Mouse (Mus musculus): ENCODE results near the gene Akap1.

Gene Akap1

DNA sequence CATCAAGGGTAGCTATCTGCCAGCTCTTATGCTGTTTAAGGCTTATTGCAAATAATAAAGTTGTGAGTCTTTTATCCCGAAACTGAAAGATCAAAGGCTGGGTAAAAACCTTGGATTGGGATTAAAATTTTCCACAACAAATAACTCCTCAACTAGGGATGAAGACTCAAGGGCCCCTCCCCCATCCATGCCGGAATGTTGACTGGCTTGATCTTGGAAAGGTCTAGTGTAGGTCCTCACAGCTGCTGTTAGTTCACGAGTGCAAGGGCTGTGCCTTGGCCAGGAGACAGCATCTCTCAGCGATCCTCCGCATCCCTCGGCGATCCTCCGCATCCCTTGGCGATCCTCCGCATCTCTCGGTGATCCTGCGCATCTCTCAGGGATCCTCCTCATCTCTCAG, 13.6 kb upstream of the Akap1 start:
- no peak for DNase-seq (ENCODE audit: low spot score)

DNA sequence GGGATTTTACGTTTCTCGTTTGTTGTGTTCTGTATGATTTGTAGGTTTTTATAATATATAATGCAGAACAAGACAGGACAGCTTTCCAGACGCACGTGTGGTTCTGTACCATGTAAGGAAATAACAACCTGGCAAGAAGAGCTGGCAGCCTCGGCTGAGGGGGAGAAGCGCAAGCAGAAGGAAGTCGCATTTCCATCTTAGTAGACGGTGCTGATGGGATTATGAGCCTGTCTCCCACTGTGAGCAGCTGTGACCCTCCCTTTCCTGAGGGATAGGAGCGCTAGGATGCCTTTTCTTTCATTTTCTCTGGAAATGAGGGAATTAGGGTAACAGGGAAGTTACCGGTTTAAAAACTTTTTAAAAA, 9.3 kb upstream of the Akap1 start:
- DNase-seq (ENCODE audit: low spot score): no peak

DNA sequence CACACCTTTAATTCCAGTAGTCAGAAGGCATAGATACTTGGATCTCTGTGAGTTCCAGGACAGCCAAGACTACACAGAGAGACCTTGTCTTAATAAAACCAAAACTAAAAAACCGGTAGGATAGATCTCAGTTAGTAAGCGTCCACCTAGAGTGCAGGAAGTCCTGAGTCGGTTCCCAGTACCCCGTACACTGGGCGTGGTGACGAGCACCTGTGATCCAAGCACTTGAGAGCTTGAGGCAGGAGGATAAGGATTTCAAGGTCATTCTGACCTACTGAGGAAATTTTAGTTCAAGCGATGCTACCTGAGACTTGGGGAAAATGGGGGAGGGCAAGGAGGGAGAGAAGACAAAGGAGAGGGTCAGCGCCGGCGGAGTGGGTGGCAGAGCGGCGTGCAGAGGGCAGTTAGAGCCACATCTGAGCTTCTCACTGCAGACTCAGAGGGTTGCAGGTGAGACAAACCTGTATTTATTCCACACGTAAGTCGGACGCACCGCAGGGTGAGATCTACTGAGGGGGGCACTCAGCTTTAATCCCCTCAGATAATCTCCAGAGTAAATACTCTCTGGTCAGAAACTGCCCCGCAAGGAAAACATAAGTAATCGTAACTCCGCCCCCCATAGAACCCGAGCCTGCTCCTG, 8.8 kb upstream of the Akap1 start:
- DNase-seq (ENCODE audit: low spot score): no peak

DNA sequence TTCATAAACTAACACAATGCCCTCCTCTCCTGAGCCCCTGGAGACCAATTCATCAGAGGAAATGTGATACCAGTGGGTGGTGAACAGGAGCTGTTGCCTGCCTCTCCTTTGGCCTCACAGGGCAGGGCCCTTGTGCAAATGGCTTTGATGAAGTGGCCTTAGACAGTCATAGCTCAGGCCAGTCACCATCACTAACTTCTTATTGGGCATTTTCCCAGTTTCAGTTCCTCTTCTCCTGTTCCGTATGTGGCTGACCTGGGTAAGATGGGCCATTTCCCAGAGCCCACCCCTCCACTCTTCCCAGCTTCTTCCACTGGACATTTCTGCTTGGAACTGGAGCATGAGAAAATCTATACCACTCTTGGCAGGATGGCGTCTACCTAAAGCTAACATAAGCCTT, 5.1 kb upstream of the Akap1 start:
- no peak for DNase-seq (ENCODE audit: low spot score)

DNA sequence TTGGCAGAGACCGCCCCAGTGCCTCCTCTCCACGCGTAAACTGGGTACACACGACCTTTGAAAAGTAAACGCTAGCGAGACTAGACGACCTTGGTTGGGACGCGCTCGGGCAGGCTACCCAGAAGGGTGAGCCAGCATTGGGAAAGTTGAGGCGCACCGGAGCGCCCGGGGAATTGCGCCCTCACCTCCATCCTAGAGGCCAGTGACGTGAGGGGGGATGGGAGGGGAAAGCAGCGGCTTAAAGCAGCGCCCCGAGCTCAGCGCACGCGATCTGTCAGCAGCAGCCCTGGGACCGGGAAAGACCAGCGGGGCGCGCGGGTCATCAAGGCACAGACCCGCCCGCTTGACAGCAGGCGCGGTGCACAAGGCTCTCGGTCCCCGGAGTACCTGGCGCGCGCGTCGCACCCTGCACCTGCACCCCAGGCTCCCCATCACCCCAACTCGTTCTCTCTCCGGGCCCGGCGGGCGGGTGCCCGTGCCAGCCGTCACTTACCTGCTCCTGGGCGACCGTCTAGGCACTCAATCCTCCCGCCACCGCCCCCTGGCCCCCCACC, 405 bp downstream of the Akap1 start:
- DNase-seq (ENCODE audit: low spot score): no peak

DNA sequence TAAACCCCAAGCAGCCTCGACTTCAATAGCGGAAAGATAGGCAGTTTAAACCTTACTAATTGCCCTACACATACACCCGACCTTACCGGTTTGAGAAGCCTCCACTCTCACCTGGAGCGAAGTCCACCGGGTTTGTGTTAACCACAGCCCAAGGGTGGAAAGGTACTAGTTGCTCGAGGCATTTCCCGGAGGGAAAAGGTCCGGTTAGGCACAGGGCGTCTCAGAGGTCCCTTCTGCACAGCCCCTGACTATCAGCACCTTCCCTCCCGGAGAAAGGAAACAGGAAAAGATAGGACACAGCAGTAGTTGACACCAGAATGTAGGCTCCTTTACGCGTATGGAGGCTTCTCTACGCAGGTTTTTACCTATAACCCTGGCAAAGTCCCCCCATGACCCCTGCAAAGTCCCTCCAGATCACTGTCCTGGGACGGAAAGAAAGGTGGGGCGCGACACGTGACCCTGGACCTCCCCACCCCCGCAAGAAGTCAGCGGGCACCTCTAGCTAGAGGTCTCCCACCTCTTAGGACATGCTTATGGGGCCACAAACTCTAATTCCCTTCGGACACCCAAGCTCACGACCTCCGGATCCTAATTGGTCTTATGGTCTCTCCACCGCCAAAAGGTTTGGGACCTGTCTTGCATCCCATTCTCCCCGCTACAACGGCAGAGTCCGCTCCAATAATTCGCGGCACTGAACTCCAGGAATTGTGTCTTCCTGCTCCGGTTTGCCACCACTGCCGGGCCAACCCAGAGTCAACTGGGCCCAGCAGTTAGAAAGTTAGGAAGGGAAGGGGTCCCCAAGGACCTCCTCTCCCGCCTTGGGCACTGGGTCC, 1.1 kb downstream of the Akap1 start:
- no peak for DNase-seq (ENCODE audit: low spot score)

DNA sequence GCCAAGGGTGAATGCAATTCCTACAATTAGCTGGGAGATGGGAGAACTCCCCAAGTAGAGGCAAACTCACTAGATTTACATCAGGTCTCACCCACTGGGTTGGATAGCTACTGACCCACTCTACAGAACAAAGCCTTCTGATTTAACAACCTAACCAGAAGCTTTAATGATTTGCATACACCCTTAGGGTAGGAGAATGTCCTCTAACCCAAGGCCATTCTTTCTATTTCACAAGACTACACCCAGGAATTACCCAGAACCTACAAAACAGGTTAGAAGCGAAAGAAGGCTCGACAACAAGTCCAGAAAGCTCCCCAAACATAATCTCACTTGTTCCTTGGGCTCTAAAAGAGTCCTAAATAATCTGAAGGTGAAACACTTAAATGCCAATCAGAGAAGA, 2.0 kb downstream of the Akap1 start:
- no peak for DNase-seq (ENCODE audit: low spot score)

DNA sequence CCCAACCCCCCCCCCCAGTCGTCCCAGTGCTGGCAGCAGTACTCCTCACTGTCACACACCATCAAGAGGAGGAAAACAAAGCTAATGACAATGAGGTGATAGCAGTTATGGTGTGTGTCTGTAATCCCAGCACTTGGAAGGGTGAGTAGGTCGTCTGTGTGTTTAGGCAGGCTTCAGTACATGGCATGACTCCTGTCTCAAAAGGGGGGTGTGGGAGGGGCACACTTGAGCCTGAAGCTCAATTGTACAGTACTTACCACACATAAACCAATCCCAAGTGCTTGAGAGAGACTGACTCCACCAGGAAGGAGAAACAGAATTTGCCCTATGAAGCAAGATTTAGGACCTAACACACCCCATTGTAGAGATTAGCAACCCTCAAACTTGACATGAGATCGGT, 3.3 kb downstream of the Akap1 start:
- DNase-seq (ENCODE audit: low spot score): no peak

DNA sequence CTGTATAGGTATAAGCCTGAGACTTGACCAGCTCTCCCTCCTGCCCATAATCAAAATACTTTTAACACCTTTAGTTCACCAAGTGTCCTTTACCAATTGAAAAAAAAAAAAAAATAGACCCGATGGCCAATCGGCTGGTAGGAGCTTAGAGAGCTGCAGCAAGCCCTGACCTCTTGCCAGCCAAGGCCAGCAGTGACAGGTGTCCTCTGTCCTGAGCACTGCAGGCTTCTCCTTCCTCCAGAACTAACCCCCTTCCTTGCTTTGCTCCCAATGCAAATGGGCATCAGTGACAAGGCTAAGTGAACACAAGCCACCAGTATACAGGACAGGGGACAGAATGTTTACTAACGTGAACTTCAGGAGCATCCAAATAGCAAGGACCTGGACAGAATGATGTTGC, 3.7 kb downstream of the Akap1 start:
- DNase-seq (ENCODE audit: low spot score): no peak

DNA sequence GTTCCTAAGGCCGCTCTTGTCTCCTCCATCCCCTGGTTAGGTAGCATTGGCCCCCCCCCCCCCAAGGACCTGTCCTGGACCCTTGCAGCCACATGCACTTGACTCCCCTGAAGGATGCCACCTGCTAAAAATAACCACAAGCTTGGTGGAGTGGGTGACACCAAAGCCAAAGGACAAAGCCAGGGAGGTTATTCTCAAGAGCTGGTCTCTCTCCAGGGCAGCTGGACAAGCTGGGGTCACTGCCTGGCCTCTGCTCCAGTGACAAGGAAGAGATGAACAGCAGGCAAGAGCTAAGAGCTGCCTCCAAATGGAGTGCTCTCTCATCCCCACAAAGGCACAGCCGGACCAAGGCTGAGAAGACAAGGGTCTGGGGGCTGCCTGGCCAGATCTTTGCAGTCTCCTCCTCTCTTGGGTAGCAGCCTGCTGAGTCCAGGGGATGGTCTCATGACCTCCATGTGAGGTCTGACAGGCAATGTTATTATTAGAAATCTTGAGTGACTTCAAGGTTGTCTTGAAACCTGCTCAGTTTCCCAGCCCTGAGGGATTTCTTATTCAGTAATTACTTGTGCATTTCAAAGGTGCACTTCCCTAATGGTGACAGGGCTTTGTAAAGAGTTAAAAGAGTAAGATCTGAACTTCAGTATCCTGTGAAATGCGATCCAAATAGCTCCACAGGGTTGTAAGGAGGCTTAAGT, 6.9 kb downstream of the Akap1 start:
- no peak for DNase-seq (ENCODE audit: low spot score)

DNA sequence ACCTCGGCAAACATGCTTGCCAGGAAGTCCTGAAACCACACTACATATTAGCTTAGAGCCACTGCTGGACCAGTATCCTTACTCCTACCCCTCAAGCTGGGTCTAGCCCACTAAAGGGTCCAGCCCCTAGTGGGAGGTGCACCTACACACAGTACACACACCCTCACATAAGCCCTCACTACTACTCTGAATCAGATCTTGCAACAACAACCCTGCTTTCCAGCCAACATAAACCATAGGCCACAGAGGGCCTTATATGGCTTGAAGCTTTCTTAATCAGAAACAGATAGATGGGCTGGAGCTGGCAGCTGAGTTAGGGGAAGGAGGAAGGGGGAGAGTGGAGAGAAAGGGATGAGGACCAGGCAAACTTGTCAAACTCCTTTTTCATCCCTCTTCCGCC, 8.0 kb downstream of the Akap1 start:
- DNase-seq (ENCODE audit: low spot score): no peak

DNA sequence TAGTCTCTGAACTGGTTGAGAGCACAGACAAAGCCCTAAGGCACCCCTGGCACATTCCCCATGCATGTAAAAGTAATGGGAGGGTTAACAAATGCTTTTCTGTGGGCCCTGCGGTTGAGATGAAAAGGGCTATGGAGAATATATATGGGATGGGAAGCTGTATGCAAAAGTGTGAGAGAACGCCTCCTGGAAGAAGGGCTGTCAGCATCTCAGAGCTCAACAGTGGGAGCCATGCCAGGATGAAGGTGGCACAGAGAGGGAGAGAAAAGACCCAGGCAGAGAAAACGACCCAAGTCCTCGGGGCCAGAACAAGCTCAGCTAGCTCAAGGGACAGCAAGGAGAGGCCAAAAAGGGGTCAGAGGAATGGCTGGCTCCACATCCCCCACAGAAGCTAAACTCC, 8.6 kb downstream of the Akap1 start:
- DNase-seq (ENCODE audit: low spot score): no peak

DNA sequence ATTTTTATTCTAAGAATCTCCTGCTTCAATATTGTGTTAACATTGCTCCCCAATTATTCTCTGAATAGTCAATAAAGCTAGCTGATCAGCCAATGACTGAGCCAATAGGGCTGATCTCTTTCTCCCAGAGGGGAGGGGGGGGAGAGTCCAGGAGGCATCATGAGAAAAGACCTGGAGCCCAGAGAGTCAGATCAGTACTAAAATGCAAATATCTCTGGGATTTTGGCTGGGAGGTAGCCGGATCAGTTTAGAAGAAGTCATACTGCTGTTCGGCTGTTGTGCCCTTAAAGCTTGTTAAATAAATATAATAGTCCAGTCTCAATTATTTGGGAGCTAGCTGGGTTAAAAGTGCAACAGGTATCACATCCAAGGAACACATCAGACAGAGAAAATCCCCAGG, 10.8 kb downstream of the Akap1 start:
- no peak for DNase-seq (ENCODE audit: low spot score)

DNA sequence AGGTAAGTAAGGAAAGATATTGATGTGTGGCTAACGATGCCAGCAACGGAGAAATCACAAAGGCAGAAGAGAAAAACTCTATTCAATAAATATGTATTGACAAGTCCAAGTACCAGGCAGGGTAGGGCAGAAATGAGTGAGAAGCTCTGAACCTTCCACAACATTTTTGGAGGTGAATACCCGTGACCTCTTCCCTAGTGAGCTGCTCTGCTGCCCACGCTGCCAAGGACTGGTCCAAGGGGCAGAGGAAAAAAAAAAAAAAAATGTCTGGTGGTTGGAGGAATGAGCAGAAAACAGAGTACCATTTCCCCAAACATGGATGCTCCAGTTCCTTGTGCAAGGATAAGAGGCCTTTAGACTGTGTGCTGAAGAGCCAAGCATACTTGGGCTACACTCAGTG, 11.6 kb downstream of the Akap1 start:
- DNase-seq (ENCODE audit: low spot score): no peak

DNA sequence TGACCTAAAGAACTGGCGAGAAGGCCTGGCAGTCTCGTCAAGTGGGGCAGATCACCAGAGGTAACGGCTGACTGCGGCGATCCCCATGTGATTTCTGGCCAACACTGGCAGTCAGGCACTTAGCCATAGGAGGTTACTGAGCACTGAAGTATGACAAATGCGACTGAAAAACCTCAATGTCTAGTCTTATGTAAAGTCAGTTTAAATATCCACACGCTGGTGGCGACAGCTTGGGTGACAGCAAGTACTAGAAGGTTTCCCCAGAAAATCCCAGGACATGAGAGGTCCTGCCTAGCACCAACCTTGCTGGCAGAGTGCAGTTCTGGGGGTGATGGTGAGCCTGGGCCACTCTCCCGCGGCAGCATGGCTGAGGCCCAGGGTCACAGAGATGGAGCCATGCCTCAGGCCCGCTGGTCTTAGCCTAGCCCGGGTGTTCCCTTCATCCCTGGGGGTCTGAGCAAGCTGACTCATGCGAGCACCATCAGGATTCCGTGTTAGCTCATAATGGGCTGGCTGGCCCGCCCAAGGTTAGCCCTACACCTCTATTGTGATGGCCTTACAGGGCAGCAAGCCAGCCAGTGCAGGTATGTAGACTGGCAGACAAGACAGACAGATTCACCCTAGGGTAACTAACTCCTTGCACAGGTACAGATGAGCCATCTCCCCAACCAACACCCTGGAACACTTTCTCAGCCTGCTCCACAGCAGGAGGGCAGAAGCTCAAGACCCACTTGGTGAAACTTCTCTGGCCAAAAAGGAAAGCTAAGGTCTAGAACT, 13.1 kb downstream of the Akap1 start:
- no peak for DNase-seq (ENCODE audit: low spot score)

DNA sequence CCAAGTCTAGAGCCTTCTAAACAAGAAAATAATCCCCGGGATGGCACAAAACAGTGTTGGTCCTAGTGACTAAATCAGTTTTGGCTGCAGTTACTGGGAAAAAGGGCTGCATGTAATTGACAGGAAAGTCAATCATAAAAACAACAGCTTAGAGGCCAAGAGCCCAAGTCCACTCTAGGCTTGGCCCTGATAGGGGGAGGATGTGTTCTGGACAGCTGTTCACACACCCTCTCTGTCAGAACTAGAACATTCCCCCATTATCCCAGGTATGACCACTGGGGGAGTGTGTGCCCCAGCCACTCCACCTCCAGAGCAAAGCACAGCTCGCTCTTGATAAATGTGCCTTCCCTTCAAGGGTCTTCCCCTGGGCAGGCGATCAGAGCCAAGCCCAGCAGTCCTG, 14.7 kb downstream of the Akap1 start:
- no peak for DNase-seq (ENCODE audit: low spot score)

DNA sequence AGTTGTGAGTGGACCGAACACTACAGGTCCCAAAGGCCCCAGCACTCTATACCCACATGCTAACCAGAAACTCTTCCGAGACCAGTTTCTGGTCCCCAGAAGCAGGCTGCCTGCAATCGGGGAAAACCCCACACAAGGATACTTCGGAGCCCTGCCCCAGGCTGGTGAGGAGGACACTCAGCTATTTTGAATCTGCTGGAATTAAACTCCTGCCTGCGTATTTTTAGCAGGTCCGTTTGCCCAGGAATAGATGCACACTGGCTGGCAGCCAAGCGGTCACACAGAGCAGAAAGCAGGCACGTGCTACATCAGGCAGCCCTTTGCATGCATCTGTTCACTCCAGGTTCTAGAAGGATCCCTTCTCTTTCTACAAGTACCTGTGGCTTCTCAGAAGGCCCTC, 15.1 kb downstream of the Akap1 start:
- peak; percentile 40 for DNase-seq (ENCODE audit: low spot score)

DNA sequence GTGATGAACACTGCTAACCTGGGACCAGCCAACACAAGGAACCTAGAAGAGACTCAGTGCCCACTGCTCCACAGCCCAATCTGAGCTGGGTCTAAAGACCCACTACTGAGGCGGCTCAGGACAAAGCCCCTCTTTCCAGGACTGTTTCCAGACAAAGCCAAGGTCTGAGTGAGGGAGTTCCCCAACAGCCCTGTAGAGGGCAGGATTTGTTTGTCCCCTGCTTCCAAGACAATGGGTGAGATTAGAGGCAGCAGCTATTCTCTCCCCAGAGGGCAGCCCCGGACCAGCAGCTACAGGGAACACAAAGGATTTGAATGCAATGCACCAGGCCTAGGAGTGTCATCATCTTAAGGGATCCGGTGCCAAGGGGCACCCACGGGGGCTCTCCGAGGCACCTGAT, 15.8 kb downstream of the Akap1 start:
- DNase-seq (ENCODE audit: low spot score): no peak

DNA sequence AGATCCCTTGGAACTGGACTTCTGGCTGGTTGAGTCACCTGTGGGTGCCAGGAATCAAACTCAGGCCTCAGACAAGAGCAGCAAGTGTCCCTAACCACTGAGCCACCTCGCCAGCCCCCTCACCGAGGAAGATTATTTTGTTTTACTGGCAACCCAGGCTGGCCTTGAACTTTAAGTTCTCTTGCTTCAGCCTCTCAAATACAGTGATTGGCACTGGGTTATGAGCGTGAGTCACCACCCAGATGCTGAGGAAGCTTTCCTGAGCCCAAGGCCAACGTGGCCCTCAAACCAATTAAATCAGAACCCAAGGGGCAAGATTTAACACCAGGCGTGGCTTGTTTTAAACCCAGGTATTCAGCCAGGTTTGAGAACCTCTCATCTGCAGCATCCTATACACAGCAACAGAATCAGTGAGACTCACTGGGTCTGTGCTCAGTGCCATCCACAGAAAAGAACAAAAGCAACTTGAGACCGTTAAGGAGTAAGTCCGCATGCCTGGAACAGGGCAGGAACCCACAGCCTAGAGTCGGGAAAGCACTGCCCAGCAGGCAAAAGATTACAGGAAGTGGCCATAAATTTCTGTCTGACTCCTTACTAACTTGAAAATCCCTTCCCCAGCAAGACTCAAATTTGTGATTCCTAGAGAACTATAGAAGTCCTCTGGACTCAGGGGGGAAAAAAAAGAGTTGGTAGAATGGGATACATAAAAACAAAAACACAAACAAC, 16.9 kb downstream of the Akap1 start:
- no peak for DNase-seq (ENCODE audit: low spot score)

DNA sequence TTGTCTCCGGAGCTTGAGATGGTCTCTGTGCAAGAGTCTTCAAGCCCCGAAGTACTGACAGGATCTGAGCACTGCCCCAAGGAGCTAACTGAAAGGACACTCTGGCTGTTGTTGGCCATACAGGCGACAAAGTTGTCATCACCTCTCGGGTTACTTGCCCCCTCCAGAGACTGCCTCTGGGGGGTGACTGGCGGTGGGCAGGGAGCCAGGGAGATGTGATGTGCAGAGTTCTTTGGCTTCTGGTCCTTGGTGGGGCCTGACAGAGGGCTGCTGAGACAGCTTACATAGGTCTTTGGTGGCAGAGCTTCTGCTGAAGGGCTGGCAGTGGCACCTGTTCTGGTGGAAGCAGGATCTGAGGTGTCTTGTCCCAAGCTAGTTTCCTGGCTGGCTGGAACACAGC, 20.0 kb downstream of the Akap1 start:
- DNase-seq (ENCODE audit: low spot score): no peak

DNA sequence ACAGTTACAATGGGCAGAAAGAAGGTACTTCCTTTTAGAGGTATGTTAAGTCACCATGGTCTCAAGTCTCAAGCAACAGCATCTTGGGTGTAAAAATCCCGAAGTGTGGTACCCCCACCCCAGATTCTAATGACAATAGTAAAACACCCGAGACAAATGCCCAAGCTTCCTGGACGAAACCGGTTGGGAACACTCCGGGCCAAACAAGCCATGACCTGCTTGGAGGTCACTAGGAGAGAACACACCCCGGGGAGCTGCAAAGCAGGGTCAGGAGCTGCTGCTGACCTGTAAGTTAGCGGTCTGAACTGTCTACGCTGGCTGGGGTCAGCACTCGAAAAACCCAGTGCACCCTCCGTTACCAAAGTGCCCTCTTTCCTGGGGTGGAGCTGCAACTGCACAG, 21.1 kb downstream of the Akap1 start:
- no peak for DNase-seq (ENCODE audit: low spot score)
